Mouse (Mus musculus) stomach, embryonic 16.5 days (tissue): ENCODE results near the gene Acod1. TPM values are rescaled to one million over a fixed set of nuclear protein-coding genes. Genes with fewer than 3 reads are reported as not detected.

Experiments used
- ATAC-seq: fragments of 200-750 bp; cut with Nextera tagmentation; 2 replicates; pipeline ENCODE4 v1.8.0; 2017; ENCODE audit warnings: moderate number of reproducible peaks, moderate TSS enrichment; ENCODE audit not compliant: insufficient read depth, low FRiP score
- H3K27ac ChIP-seq: fragments of 300-500 bp; sonication (generic); 2 replicates; pipeline ENCODE4 v1.5.1; 2014; ENCODE audit warnings: low read length
- H3K27me3 ChIP-seq: fragments of 300-500 bp; sonication (generic); 2 replicates; pipeline ENCODE4 v1.6.1; 2014; ENCODE audit warnings: low read length, control low read depth, mixed read lengths; ENCODE audit not compliant: control insufficient read depth, insufficient read depth
- H3K36me3 ChIP-seq: fragments of 300-500 bp; sonication (generic); 2 replicates; pipeline ENCODE4 v1.6.1; 2014; ENCODE audit warnings: low read length; ENCODE audit not compliant: control insufficient read depth, insufficient read depth
- H3K4me1 ChIP-seq: fragments of 300-500 bp; sonication (generic); 2 replicates; pipeline ENCODE4 v1.6.1; 2014; ENCODE audit warnings: low read length, control low read depth, mixed read lengths; ENCODE audit not compliant: control insufficient read depth, insufficient read depth
- H3K4me2 ChIP-seq: fragments of 300-500 bp; sonication (generic); 2 replicates; pipeline ENCODE4 v1.6.1; 2014; ENCODE audit warnings: low read depth, low read length, mixed read lengths
- H3K4me3 ChIP-seq: fragments of 300-500 bp; sonication (generic); replicated peaks from 2 replicates; pipeline ENCODE4 v1.5.1; 2014; ENCODE audit warnings: mild to moderate bottlenecking, low read length
- H3K9ac ChIP-seq: fragments of 300-500 bp; sonication (generic); 2 replicates; pipeline ENCODE4 v1.6.1; 2014; ENCODE audit warnings: low read length
- H3K9me3 ChIP-seq: fragments of 300-500 bp; sonication (generic); replicated peaks from 2 replicates; pipeline ENCODE4 v1.6.1; 2016; ENCODE audit warnings: low read length, control low read depth; ENCODE audit not compliant: control insufficient read depth
- WGBS: fragments of 180-500 bp; shearing (Covaris S2); extraction: QIAGEN DNeasy Blood & Tissue Kit; methylation state at CpG from one replicate; pipeline ENCODE4 v1.1.7; 2014; 5-methylcytosine and 5-hydroxymethylcytosine counted together
- polyA plus RNA-seq: library from polyadenylated mRNA; unstranded; fragments of >200 nt; fragmentation: Nextera tagmentation; extraction: Ambion mirVana; gene quantifications from 2 replicates; pipeline ENCODE4 v1.2.1, GENCODE M21; 2015

The Acod1 gene
- polyA plus RNA-seq = 0.08 TPM in 1 of 2 replicates, not detected in the other

GRCm38 (mm10) chr14:103046677-103047076, at the start of gene Acod1:
Gene Acod1 (plus strand): TSS chr14:103046977.
- Histone ChIP-seq H3K4me1 (no peaks in the 10 kb centered on the region), H3K4me2 (no peak within 1 kb of the TSS), H3K27me3 (no peaks in the 10 kb centered on the region), H3K9me3 (no peaks in the 10 kb centered on the region), H3K4me3 (no peak within 1 kb of the TSS), H3K36me3 (no peaks in the 10 kb centered on the region), H3K27ac (no peak within 1 kb of the TSS), H3K9ac (no peak within 1 kb of the TSS)
- ATAC-seq = no peak
- WGBS = 71% methylated on average over 2 of the region's 2 CpGs

DNA sequence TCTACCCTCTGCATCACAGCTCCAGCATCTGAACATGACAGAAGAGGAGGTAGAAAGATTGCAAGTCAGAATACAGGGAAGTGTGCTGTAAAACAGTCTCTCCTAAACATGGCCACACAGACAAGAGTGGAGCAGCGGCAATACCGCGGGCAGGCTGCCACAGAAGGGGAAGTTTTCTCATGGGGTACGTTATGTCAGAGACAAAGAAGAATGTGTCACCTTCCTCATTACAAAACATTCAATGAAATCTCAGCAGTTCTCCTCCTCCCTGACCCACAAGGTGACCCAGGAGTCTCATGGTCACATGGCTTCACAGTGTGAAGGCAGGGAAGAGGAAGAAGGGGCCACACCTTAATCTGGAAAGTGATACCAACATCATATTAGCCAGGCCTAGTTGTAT, 39.0 kb upstream of the Acod1 start:
- Histone ChIP-seq H3K9me3 (no peaks in the 10 kb centered on the region), H3K4me2 (no peak overlapping the region), H3K27me3 (no peaks in the 10 kb centered on the region), H3K4me3 (no peak overlapping the region), H3K27ac (no peak overlapping the region), H3K4me1 (no peaks in the 10 kb centered on the region), H3K9ac (no peak overlapping the region), H3K36me3 (no peaks in the 10 kb centered on the region)
- ATAC-seq = no peak; the same call in 1 of the 2 replicates
- WGBS = 79% methylated on average over 4 of the region's 4 CpGs

DNA sequence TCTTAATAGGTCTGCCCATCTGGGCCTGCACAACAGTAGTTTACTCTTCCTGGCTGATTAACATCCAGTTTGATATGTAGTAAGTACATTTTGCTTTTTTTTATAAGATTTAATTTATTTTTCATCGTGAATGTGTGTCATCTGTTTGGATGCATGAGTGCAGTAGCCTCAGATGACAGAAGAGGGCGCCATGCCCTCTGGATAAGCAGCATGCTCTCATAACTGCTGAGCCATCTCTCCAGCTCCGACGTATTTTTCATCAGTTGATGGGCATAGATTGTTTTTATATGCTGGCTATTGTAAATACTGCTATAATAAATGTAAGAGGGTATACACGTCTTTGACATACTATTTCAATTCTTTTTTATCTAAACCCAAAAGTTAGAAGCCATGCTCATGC, 35.0 kb upstream of the Acod1 start:
- no peak overlapping the region for H3K4me2 ChIP-seq
- H3K4me1 ChIP-seq = no peaks in the 10 kb centered on the region
- ATAC-seq = no peak
- WGBS = 26% methylated on average over 5 of the region's 5 CpGs
- no peaks in the 10 kb centered on the region for H3K9me3 ChIP-seq
- no peaks in the 10 kb centered on the region for H3K27me3 ChIP-seq
- no peaks in the 10 kb centered on the region for H3K36me3 ChIP-seq
- no peak overlapping the region for H3K4me3 ChIP-seq
- H3K9ac ChIP-seq = no peak overlapping the region
- H3K27ac ChIP-seq = no peak overlapping the region

DNA sequence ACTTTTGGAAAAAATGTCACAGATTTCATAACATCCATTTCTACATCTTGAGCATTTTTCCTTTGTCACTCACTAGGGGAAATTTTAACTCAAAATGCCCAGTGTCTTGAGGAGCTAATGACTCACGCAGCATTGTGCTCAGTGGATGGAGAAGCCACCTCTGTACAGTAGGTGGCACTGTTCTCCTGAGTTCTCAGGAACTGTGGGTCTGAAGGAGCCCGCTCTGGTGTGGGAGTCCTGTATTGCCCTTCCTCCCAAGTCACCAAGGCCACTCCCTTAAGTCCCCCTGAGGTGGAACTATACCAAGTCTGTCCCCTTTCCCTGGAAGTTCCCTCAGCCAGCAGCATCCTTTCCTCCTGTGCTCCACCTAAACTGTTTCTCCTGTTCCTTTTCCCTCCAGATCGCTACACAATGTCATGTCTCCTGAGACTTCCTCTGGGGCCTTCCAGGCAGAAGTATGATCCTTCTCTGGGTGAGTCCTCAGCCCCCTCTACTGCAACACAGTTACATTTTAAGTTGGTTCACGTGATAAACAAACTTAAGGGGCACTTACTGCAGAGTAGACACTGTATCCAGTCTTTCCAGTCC, 34.1 kb upstream of the Acod1 start:
- WGBS = 21% methylated on average over 4 of the region's 4 CpGs
- no peak overlapping the region for H3K4me2 ChIP-seq
- H3K4me3 ChIP-seq = no peak overlapping the region
- no peak overlapping the region for H3K9ac ChIP-seq
- no peaks in the 10 kb centered on the region for H3K36me3 ChIP-seq
- no peaks in the 10 kb centered on the region for H3K4me1 ChIP-seq
- no peaks in the 10 kb centered on the region for H3K27me3 ChIP-seq
- H3K27ac ChIP-seq = no peak overlapping the region
- no peaks in the 10 kb centered on the region for H3K9me3 ChIP-seq
- peak; percentile 83; the same call in 1 of the 2 replicates for ATAC-seq

- H3K27me3 ChIP-seq = no peaks in the 10 kb centered on the region
These were observed 29.8 kb upstream of the Acod1 start for GRCm38 (mm10) chr14:103017009-103017408.

DNA sequence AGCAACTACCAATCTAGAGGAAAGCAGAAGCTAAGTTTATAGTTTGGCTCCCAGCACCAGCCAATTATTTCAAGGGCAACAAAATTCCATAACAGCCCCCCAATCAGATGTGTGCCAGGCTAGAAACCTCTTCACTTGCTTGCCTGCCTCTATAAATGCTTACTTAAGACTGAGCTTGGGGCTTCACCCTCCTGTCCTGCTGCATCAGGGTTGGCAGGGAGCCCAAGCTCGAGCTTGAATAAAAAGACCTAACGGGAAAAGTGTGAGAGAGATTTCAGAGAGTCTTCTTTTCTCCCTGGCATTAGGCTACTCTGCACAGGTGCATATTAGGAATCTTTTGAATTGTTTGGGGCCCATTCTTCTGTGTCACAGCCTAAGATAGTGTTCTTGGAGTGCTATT, 26.7 kb upstream of the Acod1 start:
- Histone ChIP-seq H3K4me2 (no peak overlapping the region), H3K9ac (no peak overlapping the region), H3K27ac (no peak overlapping the region), H3K36me3 (no peaks in the 10 kb centered on the region), H3K9me3 (no peaks in the 10 kb centered on the region), H3K4me1 (no peaks in the 10 kb centered on the region), H3K27me3 (no peaks in the 10 kb centered on the region), H3K4me3 (no peak overlapping the region)
- ATAC-seq = no peak
- WGBS = 38% methylated on average over 2 of the region's 2 CpGs

More at GRCm38 (mm10) chr14:103017009-103017408, 29.8 kb upstream of the Acod1 start:
- no peak for ATAC-seq
- H3K9ac ChIP-seq = no peak overlapping the region
- H3K4me3 ChIP-seq = no peak overlapping the region
- WGBS = 60% methylated on average over 5 of the region's 5 CpGs
- no peaks in the 10 kb centered on the region for H3K9me3 ChIP-seq
- no peaks in the 10 kb centered on the region for H3K36me3 ChIP-seq
- no peak overlapping the region for H3K4me2 ChIP-seq
- H3K4me1 ChIP-seq = no peaks in the 10 kb centered on the region
- no peak overlapping the region for H3K27ac ChIP-seq

GRCm38 (mm10) chr14:103029203-103029602, 17.6 kb upstream of the Acod1 start:
- WGBS = 74% methylated on average over 2 of the region's 2 CpGs
- Histone ChIP-seq H3K27ac (no peak overlapping the region), H3K4me1 (no peaks in the 10 kb centered on the region; the same call in 1 of the 2 replicates), H3K36me3 (no peaks in the 10 kb centered on the region), H3K4me2 (no peak overlapping the region), H3K9ac (no peak overlapping the region), H3K4me3 (no peak overlapping the region), H3K9me3 (no peaks in the 10 kb centered on the region), H3K27me3 (no peaks in the 10 kb centered on the region)
- no peak for ATAC-seq

DNA sequence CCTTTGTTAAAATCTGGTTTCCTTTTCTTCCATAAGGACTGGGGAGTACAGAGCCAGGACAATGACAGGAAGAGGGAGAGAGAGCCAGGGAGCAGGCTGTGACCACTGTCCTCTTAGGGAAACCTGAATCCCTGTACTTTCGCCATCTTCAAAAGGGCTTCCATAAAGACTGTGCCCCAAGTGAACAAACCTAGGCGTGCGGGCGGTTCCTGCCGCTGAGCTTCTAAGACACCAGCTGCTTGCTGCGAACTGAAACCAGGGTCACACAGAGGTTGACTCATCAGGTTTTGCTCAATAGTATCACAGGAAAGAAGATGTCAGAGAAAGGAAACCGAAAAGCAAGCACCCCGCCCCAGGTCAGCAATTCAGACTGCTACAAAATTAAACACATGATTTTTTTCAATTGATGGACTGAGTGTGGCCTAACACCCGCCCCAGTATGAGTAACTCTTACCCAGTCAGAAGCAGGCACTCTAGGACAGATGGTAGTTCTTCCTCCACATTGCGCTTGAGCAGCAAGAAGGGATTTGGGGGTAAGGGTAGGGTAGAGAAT, 13.4 kb upstream of the Acod1 start:
- Histone ChIP-seq H3K9me3 (no peaks in the 10 kb centered on the region), H3K4me1 (no peaks in the 10 kb centered on the region; the same call in 1 of the 2 replicates), H3K36me3 (no peaks in the 10 kb centered on the region), H3K4me2 (no peak overlapping the region), H3K4me3 (no peak overlapping the region), H3K9ac (no peak overlapping the region), H3K27ac (no peak overlapping the region; the same call in 1 of the 2 replicates), H3K27me3 (no peaks in the 10 kb centered on the region)
- WGBS = 57% methylated on average over 10 of the region's 10 CpGs
- ATAC-seq = no peak

DNA sequence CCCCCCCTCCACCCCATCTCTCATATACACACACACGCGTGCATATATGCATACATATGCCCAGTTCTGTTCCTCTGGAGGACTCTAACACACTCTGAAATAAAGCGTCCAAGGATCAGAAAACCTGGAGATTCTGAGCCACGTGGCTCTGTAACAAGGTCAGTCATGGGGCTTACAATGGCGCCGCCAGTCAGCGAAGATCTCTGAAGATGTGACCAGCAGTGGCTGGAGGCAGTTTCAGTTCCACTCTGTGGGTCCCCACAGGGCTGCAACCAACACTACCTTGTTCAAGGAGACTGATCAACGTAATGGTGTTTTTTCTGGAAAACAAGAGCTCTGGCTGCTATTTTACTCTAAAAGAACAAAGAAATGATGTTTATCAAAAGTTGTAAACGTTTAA, 12.7 kb upstream of the Acod1 start:
- no peaks in the 10 kb centered on the region for H3K9me3 ChIP-seq
- no peaks in the 10 kb centered on the region for H3K27me3 ChIP-seq
- H3K4me3 ChIP-seq = no peak overlapping the region
- H3K4me1 ChIP-seq = no peaks in the 10 kb centered on the region; the same call in 1 of the 2 replicates
- no peak for ATAC-seq
- no peak overlapping the region for H3K4me2 ChIP-seq
- 82% methylated on average over 9 of the region's 9 CpGs for WGBS
- H3K9ac ChIP-seq = no peak overlapping the region
- H3K36me3 ChIP-seq = no peaks in the 10 kb centered on the region
- H3K27ac ChIP-seq = no peak overlapping the region
